Mouse (Mus musculus) embryonic facial prominence, embryonic 12.5 days (tissue): ENCODE measurements around the gene Gstt1. TPM values are rescaled to one million over a fixed set of nuclear protein-coding genes. Genes with fewer than 3 reads are reported as not detected.
A peak's percentile ranks its signal among the peaks of the same experiment; 100 is the strongest.
"Not testable (repeated sequence)": the region's sequence is repeated elsewhere in the genome, so short reads cannot be mapped to it uniquely, and the experiment has no call there.

ENCODE experiments used
- ATAC-seq: fragments of 200-750 bp; cut with Nextera tagmentation; 2 replicates; pipeline ENCODE4 v1.8.0; 2017; ENCODE audit not compliant: insufficient number of reproducible peaks, insufficient read depth, low FRiP score, low TSS enrichment
- H3K27ac ChIP-seq: fragments of 300-500 bp; sonication (generic); 2 replicates; pipeline ENCODE4 v1.5.1; 2016; ENCODE audit warnings: mild to moderate bottlenecking
- H3K27me3 ChIP-seq: fragments of 300-500 bp; sonication (generic); 2 replicates; pipeline ENCODE4 v1.6.1; 2016; ENCODE audit warnings: mild to moderate bottlenecking, moderate library complexity
- H3K36me3 ChIP-seq: fragments of 300-500 bp; sonication (generic); 2 replicates; pipeline ENCODE4 v1.6.1; 2016; ENCODE audit warnings: mild to moderate bottlenecking
- H3K4me1 ChIP-seq: fragments of 300-500 bp; sonication (generic); 2 replicates; pipeline ENCODE4 v1.6.1; 2016
- H3K4me2 ChIP-seq: fragments of 300-500 bp; sonication (generic); replicated peaks from 2 replicates; pipeline ENCODE4 v1.6.1; 2016; ENCODE audit warnings: mild to moderate bottlenecking, moderate library complexity
- H3K4me3 ChIP-seq: fragments of 300-500 bp; sonication (generic); 2 replicates; pipeline ENCODE4 v1.5.1; 2016; ENCODE audit warnings: mild to moderate bottlenecking
- H3K9ac ChIP-seq: fragments of 300-500 bp; sonication (generic); 2 replicates; pipeline ENCODE4 v1.6.1; 2016; ENCODE audit warnings: mild to moderate bottlenecking, moderate library complexity
- H3K9me3 ChIP-seq: fragments of 300-500 bp; sonication (generic); 2 replicates; pipeline ENCODE4 v1.6.1; 2016; ENCODE audit warnings: mild to moderate bottlenecking, moderate library complexity
- WGBS: fragments of 180-500 bp; shearing (Covaris S2); methylation state at CpG from one replicate; pipeline ENCODE4 v1.1.7; 2016; 5-methylcytosine and 5-hydroxymethylcytosine counted together
- polyA plus RNA-seq: library from polyadenylated mRNA; unstranded; fragments of >200 nt; fragmentation: Nextera tagmentation; extraction: Ambion mirVana; gene quantifications from 2 replicates; pipeline ENCODE4 v1.2.1, GENCODE M21; 2016

Gstt1 gene
- polyA plus RNA-seq, 1 experiment from 2014 or later: 11.0 TPM

DNA sequence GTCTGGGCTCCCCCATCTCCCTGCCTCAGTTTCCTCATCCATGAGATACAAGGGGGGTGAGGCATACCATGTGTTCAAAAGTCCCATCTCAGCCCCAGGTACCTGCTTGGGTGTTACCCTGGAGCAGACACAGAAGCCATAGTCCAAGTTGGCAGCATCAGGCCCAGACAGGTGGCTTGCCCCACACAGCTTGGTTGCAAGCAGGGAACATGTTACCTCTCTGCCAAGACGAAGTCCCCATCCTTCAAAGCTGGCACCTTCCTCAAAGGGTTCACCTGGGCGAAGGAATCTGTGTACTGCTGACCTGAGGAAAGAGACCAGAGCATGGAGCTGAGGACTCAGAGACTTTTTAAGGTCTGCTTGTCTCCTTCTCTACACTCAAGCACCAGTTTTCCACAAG is 20.5 kb downstream of the Gstt1 start:
- no peak overlapping the region for H3K9ac ChIP-seq
- no peak overlapping the region for H3K27ac ChIP-seq
- WGBS: 74% methylated on average over 2 of the region's 2 CpGs
- H3K27me3 ChIP-seq: peaks cover 18% of the 10 kb centered on the region
- H3K9me3 ChIP-seq: no peaks in the 10 kb centered on the region
- H3K4me1 ChIP-seq: peaks cover 19% of the 10 kb centered on the region
- no peak overlapping the region for H3K4me2 ChIP-seq
- ATAC-seq: no peak
- no peaks in the 10 kb centered on the region for H3K36me3 ChIP-seq
- H3K4me3 ChIP-seq: no peak overlapping the region

DNA sequence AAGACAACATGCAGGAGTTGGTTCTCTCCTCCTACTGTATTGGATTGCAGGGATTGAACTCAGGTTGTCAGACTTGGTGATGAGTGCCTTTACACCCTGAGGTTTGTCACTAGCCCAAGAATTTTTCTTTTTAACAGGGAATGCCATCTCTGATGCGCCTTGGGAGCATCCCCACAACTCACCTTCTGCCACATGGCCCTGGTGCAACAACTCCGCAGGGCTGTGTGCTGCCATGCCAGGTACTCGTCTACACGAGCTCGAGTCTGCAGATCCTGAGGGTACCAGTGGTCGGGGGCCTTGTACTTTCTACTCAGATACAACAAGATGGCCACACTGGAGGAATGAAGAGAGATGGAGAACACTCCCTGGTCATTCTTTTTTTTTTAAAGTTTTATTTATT is 21.8 kb downstream of the Gstt1 start:
- Histone ChIP-seq H3K4me2 (no peak overlapping the region), H3K27me3 (peaks cover 16% of the 10 kb centered on the region), H3K4me1 (peaks cover 26% of the 10 kb centered on the region), H3K4me3 (no peak overlapping the region), H3K36me3 (no peaks in the 10 kb centered on the region), H3K9me3 (no peaks in the 10 kb centered on the region), H3K9ac (no peak overlapping the region), H3K27ac (no peak overlapping the region)
- 90% methylated on average over 6 of the region's 6 CpGs for WGBS
- ATAC-seq: no peak

- WGBS: 86% methylated on average over 9 of the region's 9 CpGs
- no peak for ATAC-seq
- Histone ChIP-seq H3K36me3 (no peaks in the 10 kb centered on the region), H3K27ac (no peak overlapping the region), H3K9ac (no peak overlapping the region), H3K4me1 (peaks cover 9% of the 10 kb centered on the region), H3K9me3 (no peaks in the 10 kb centered on the region), H3K27me3 (peaks cover 6% of the 10 kb centered on the region), H3K4me3 (no peak overlapping the region), H3K4me2 (no peak overlapping the region)
Measured at GRCm38 (mm10) chr10:75774587-75774986, 23.8 kb downstream of the Gstt1 start.

DNA sequence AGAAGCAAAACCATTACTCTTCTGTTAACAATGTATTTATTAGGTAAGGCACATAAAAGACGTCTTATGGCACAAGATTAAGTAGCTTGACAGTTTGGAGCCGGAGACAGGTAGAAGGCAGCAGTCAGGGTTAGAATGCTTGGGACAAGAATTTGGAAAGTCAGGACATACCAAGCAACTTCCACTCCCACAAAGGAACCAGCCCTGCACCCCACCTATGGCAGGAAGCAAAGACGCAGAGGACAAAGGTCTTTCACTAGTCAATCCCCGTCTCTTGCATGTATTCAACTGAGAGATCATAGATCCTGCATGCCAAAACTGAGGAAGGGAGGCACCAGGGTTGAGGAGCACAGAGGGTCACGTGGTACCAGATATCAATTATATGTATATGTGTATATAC is 24.3 kb downstream of the Gstt1 start:
- peaks cover 2% of the 10 kb centered on the region; the same call in 1 of the 2 replicates for H3K27me3 ChIP-seq
- no peak overlapping the region for H3K4me3 ChIP-seq
- no peak overlapping the region for H3K9ac ChIP-seq
- no peaks in the 10 kb centered on the region for H3K36me3 ChIP-seq
- H3K4me2 ChIP-seq: no peak overlapping the region
- 91% methylated on average over 5 of the region's 5 CpGs for WGBS
- H3K27ac ChIP-seq: no peak overlapping the region
- no peak for ATAC-seq
- peaks cover 7% of the 10 kb centered on the region; the same call in 1 of the 2 replicates for H3K4me1 ChIP-seq
- H3K9me3 ChIP-seq: no peaks in the 10 kb centered on the region

DNA sequence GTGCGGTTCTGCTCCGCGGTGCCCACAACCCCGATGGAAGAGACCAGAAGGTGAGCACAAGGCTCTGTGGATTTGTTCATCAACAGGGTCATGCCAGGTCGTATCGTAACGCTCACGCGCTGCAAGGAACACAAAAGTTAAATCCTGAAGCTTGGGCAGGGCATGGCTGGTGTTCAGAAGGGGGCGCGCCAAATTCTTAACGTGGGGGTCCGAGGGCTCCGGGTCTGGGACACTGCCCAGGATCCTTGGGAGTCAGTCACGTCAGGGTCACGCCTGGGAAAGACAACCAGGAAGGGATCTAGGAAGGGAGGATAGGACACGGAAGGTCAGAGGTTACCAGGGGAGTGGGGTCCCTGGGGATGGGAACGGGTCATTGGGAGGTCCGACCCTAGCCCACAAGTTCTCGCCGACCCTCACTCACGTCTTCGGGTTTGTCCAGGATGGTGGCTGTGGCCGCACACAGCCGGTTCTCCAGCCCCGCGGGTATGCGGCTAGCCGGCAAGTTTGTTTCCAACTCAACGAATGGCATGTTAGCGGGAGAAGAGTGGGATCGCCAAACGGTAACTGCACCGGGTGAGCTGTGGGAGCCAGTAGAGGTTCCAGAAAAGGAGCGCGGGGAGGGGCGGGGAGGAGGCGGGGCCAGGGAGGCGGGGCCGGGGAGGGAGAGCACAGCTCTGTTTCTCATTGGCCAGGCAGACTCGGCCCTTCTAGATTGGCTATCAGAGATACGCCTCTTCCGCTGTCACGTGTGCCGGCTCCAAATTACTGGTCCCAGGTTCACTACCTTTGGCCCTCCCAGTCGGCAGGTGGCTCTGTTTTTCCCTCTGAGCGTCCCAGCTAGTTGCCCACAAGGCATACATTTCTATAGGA is 25.4 kb downstream of the Gstt1 start, which contains the start of gene Ddt:
TSS of gene Ddt (minus strand) at position 620 of the 870 bp plus-strand sequence.
- no peak within 1 kb of the TSS for H3K27ac ChIP-seq
- H3K27me3 ChIP-seq: 0 out of 2 replicates have a peak, but pooled peaks cover 2% of the 10 kb centered on the region
- peak within 1 kb of the TSS; percentile 57 for H3K4me3 ChIP-seq
- peaks cover 7% of the 10 kb centered on the region; the same call in 1 of the 2 replicates for H3K4me1 ChIP-seq
- H3K9me3 ChIP-seq: no peaks in the 10 kb centered on the region
- ATAC-seq: peak; percentile 89
- under 1% methylated on average over 44 of the region's 47 CpGs for WGBS
- peak within 1 kb of the TSS; percentile 57 for H3K9ac ChIP-seq
- H3K36me3 ChIP-seq: no peaks in the 10 kb centered on the region
- H3K4me2 ChIP-seq: peak within 1 kb of the TSS; percentile 72

GRCm38 (mm10) chr10:75767756-75768155 is 30.6 kb downstream of the Gstt1 start:
- 33% methylated on average over 5 of the region's 5 CpGs for WGBS
- not testable (repeated sequence) for H3K4me2 ChIP-seq, H3K27ac ChIP-seq, H3K4me3 ChIP-seq, H3K27me3 ChIP-seq, ATAC-seq, H3K9me3 ChIP-seq, H3K9ac ChIP-seq, H3K36me3 ChIP-seq
- peaks cover 16% of the 10 kb centered on the region; the same call in 1 of the 2 replicates for H3K4me1 ChIP-seq

DNA sequence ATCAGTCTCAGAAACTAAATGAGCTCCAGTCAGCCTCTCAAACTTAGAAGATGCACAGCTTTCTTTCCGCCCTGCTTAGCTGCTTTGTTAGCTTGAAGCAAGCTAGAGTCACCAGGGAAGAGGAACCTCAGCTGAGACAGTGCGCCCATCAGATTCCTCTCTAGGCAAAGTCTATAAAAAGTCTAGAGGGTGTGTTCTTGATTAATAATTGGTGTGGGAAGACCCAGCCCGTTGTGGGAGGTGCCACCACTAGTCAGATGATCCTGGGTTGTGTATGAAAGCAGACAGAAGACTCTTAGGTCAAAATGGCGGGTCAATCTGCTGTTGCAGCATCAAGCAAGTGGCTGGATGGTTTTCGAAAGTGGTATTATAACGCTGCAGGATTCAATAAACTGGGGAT is 31.5 kb downstream of the Gstt1 start:
- Histone ChIP-seq H3K27ac (no peak overlapping the region), H3K9me3 (no peaks in the 10 kb centered on the region), H3K4me2 (no peak overlapping the region), H3K36me3 (no peaks in the 10 kb centered on the region), H3K27me3 (no peaks in the 10 kb centered on the region), H3K4me1 (0 out of 2 replicates have a peak, but pooled peaks cover 9% of the 10 kb centered on the region), H3K9ac (no peak overlapping the region), H3K4me3 (no peak overlapping the region)
- no peak for ATAC-seq
- WGBS: 81% methylated on average over 6 of the region's 6 CpGs

- Histone ChIP-seq H3K4me3 (peak overlapping the region; percentile 88), H3K4me1 (0 out of 2 replicates have a peak, but pooled peaks cover 9% of the 10 kb centered on the region), H3K27me3 (no peaks in the 10 kb centered on the region), H3K27ac (no peak overlapping the region), H3K9me3 (no peaks in the 10 kb centered on the region), H3K4me2 (peak overlapping the region; percentile 73), H3K36me3 (peaks cover 7% of the 10 kb centered on the region; the same call in 1 of the 2 replicates), H3K9ac (peak overlapping the region; percentile 37; the same call in 1 of the 2 replicates)
- ATAC-seq: no peak
- 2% methylated on average over 27 of the region's 27 CpGs for WGBS
Measured at GRCm38 (mm10) chr10:75764519-75765473, 33.6 kb downstream of the Gstt1 start.

GRCm38 (mm10) chr10:75763682-75764518 is 34.5 kb downstream of the Gstt1 start, which contains the start of gene Cabin1:
Cabin1 (minus strand) TSS chr10:75764341.
- Histone ChIP-seq H3K27me3 (no peaks in the 10 kb centered on the region), H3K4me3 (peak within 1 kb of the TSS; percentile 88), H3K4me2 (peak within 1 kb of the TSS; percentile 73), H3K4me1 (0 out of 2 replicates have a peak, but pooled peaks cover 9% of the 10 kb centered on the region), H3K27ac (0 out of 2 replicates have a peak within 1 kb of the TSS, but pooled peaks have one; percentile 55), H3K36me3 (peaks cover 11% of the 10 kb centered on the region; the same call in 1 of the 2 replicates), H3K9ac (peak within 1 kb of the TSS; percentile 65), H3K9me3 (no peaks in the 10 kb centered on the region)
- ATAC-seq: peak; percentile 97
- whole genome bisulfite sequencing: under 1% methylated on average over 61 of the region's 61 CpGs

DNA sequence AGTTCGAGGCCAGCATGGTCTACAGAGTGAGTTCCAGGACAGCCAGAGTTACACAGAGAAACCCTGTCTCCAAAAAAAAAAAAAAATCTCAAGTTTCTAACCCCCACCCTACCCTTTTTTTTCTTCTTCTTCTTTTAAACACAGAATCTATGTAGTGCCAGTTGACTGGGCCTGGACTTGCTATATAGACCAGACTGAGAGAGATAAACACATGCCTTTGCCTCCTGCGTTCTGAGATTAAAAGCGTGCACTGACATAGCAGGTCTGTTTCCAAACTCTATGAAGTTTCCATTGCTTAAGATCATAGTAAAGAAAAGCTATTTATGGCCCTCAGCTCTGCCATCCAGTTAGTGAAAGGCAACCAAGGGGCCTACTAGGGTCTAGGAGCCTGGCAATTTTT is 36.0 kb downstream of the Gstt1 start:
- Histone ChIP-seq H3K27ac (no peak overlapping the region), H3K4me3 (no peak overlapping the region), H3K9me3 (no peaks in the 10 kb centered on the region), H3K4me1 (0 out of 2 replicates have a peak, but pooled peaks cover 9% of the 10 kb centered on the region), H3K27me3 (no peaks in the 10 kb centered on the region), H3K36me3 (peaks cover 16% of the 10 kb centered on the region), H3K9ac (no peak overlapping the region), H3K4me2 (no peak overlapping the region)
- WGBS: 92% methylated on average over 3 of the region's 3 CpGs
- no peak for ATAC-seq
